ENCODE assay signal across 23 mouse cellular contexts in the genomic region with DNA sequence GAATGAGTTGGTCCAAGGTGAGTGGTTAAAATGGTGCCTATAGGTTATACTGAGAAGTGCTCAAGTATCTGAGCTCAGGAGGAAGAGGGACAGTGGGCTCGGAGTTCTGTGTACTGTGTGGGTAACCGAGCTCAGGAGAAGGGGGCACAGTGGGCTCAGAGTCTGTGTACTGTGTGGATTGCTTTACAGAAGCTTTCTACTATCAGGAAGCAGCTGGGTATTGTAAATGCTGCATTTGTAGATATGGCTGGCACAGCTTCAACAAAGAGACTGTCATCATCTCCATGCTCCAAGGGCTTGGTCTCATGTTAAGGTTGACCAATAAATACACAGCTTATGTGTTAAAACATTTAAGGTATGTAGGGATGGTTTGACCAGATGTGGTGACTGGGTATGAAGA. TPM values are rescaled to one million over a fixed set of nuclear protein-coding genes. Genes with fewer than 3 reads are reported as not detected.
"Had no signal": no experiment of that assay in that cellular context is flagged by ENCODE, and none has a peak within 500 bp of the region (broad histone marks: within the 10 kb centered on the region; RNA-seq: fewer than 3 reads in every experiment).

No protein-coding gene starts in this region.

- H3K9ac ChIP-seq: liver, embryonic 13.5 days; liver, embryonic 15.5 days; liver, postnatal 0 days; lung, embryonic 15.5 days; midbrain, embryonic 13.5 days; midbrain, embryonic 15.5 days; neural tube, embryonic 12.5 days had no signal

- ATAC-seq: liver, postnatal 0 days; midbrain, embryonic 13.5 days; midbrain, embryonic 15.5 days had no signal

- H3K4me1 ChIP-seq: liver, embryonic 15.5 days had no signal

- H3K27ac ChIP-seq: liver, embryonic 13.5 days; liver, embryonic 15.5 days; lung, embryonic 15.5 days; macrophage; midbrain, embryonic 13.5 days; midbrain, embryonic 15.5 days; neural tube, embryonic 12.5 days had no signal

- H3K27me3 ChIP-seq: liver, embryonic 13.5 days; liver, embryonic 15.5 days; lung, embryonic 15.5 days; midbrain, embryonic 13.5 days; midbrain, embryonic 15.5 days; neural tube, embryonic 12.5 days had no signal

- H3K9me3 ChIP-seq: liver, embryonic 13.5 days; liver, embryonic 15.5 days; lung, embryonic 15.5 days; midbrain, embryonic 13.5 days; midbrain, embryonic 15.5 days; neural tube, embryonic 12.5 days had no signal

- DNase-seq: liver, embryonic 13.5 days; liver, postnatal 0 days; lung, adult 2 months; lung, postnatal 14 days; lung, postnatal 36 days; right cerebral cortex, postnatal 14 days; thymus, adult 18-20 months; thymus, postnatal 14 days; thymus, postnatal 36 days had no signal

- H3K4me3 ChIP-seq: liver, embryonic 13.5 days; liver, embryonic 15.5 days; lung, embryonic 15.5 days; midbrain, embryonic 13.5 days; midbrain, embryonic 15.5 days; neural tube, embryonic 12.5 days had no signal

- H3K4me2 ChIP-seq: liver, embryonic 13.5 days; liver, embryonic 15.5 days; lung, embryonic 15.5 days; midbrain, embryonic 11.5 days; midbrain, embryonic 13.5 days; midbrain, embryonic 15.5 days; neural tube, embryonic 12.5 days had no signal

RNA-seq across cellular contexts. Expression of a gene that starts 6.7 kb away (rescaled TPM):
- total RNA-seq: megakaryocyte, adult 5-6 weeks; midbrain, postnatal 0 days; monocyte, adult 5-6 weeks; neutrophil, adult 5-6 weeks had no signal
- polyA plus RNA-seq: liver, embryonic 13.5 days; liver, embryonic 15.5 days; liver, postnatal 0 days; lung, adult 2 months; lung, embryonic 15.5 days; macrophage; midbrain, embryonic 11.5 days; stomach, embryonic 14.5 days; stomach, embryonic 16.5 days; thymus, postnatal 0 days had no signal
